Mouse (Mus musculus): ENCODE measurements around the gene Maco1. TPM values are rescaled to one million over a fixed set of nuclear protein-coding genes. Genes with fewer than 3 reads are reported as not detected.

Maco1 gene
- polyA plus RNA-seq, 1 experiment, result 47.7 TPM

GRCm38 (mm10) chr4:134813406-134814228 is 39.5 kb downstream of the Maco1 start:
- no peak for TF ChIP-seq CTCF (IDR thresholded peaks at IDR 0.05; ENCODE audit: borderline replicate concordance, insufficient read depth, low read depth, low read length)
- no peak for TF ChIP-seq POLR2A (IDR thresholded peaks at IDR 0.05; ENCODE audit: borderline replicate concordance, insufficient read depth, low read length)
- DNase-seq, result peak in 1 of 2 experiments; percentile 18
- Histone ChIP-seq H3K4me1 (ENCODE audit: control insufficient read depth, insufficient read depth, low read length) (peaks cover 6% of the 10 kb centered on the region; the same call in 1 of the 2 replicates), H3K27me3 (ENCODE audit: control insufficient read depth, insufficient read depth, low read length) (no peaks in the 10 kb centered on the region), H3K4me3 (replicated peaks; ENCODE audit: insufficient read depth, low read depth, low read length) (no peak overlapping the region), H3K27ac (ENCODE audit: insufficient read depth, low read length) (no peak overlapping the region)
- WGBS, result 62% methylated on average over 17 of the region's 17 CpGs

- Histone ChIP-seq H3K27me3 (ENCODE audit: control insufficient read depth, insufficient read depth, low read length) (no peaks in the 10 kb centered on the region), H3K4me3 (replicated peaks; ENCODE audit: insufficient read depth, low read depth, low read length) (no peak overlapping the region), H3K4me1 (ENCODE audit: control insufficient read depth, insufficient read depth, low read length) (peaks cover 13% of the 10 kb centered on the region), H3K27ac (ENCODE audit: insufficient read depth, low read length) (no peak overlapping the region)
- 6% methylated on average over 5 of the region's 5 CpGs for WGBS
- DNase-seq, result peak; percentile 75 to 78
- TF ChIP-seq POLR2A (IDR thresholded peaks at IDR 0.05; ENCODE audit: borderline replicate concordance, insufficient read depth, low read length), result no peak
- no peak for TF ChIP-seq CTCF (IDR thresholded peaks at IDR 0.05; ENCODE audit: borderline replicate concordance, insufficient read depth, low read depth, low read length)
Measured at GRCm38 (mm10) chr4:134804765-134805164, 48.4 kb downstream of the Maco1 start.

- Histone ChIP-seq H3K27me3 (ENCODE audit: control insufficient read depth, insufficient read depth, low read length) (no peaks in the 10 kb centered on the region), H3K4me3 (replicated peaks; ENCODE audit: insufficient read depth, low read depth, low read length) (no peak overlapping the region), H3K4me1 (ENCODE audit: control insufficient read depth, insufficient read depth, low read length) (peaks cover 24% of the 10 kb centered on the region), H3K27ac (ENCODE audit: insufficient read depth, low read length) (no peak overlapping the region)
- DNase-seq, result no peak
- TF ChIP-seq CTCF (IDR thresholded peaks at IDR 0.05; ENCODE audit: borderline replicate concordance, insufficient read depth, low read depth, low read length) (no peak), POLR2A (IDR thresholded peaks at IDR 0.05; ENCODE audit: borderline replicate concordance, insufficient read depth, low read length) (no peak)
- 94% methylated on average over 3 of the region's 3 CpGs for WGBS
Measured at GRCm38 (mm10) chr4:134802765-134803164, 50.4 kb downstream of the Maco1 start.

DNA sequence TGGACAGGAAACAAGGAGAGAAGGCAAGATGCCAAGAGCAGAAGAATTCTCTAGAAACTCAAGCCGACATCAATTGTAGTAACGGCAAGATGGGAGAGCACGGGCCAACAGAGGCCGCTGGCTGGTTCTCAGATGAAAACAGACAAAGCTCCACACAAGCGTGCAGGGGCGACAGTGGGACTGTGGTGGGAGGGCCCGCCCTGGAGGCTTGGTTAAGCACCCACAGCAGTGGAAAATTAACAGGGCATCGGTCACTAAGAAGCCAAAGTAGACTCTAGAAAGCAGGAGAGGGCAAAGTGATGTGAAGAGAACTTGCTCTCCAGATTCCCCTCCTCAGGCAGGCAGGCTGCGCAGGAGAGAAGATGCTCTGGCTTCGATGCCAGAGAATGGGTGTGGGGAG is 51.0 kb downstream of the Maco1 start:
- Histone ChIP-seq H3K4me1 (ENCODE audit: control insufficient read depth, insufficient read depth, low read length) (peaks cover 30% of the 10 kb centered on the region), H3K27me3 (ENCODE audit: control insufficient read depth, insufficient read depth, low read length) (no peaks in the 10 kb centered on the region), H3K4me3 (replicated peaks; ENCODE audit: insufficient read depth, low read depth, low read length) (no peak overlapping the region), H3K27ac (ENCODE audit: insufficient read depth, low read length) (no peak overlapping the region)
- no peak for DNase-seq
- 43% methylated on average over 10 of the region's 10 CpGs for WGBS
- TF ChIP-seq CTCF (IDR thresholded peaks at IDR 0.05; ENCODE audit: borderline replicate concordance, insufficient read depth, low read depth, low read length) (no peak), POLR2A (IDR thresholded peaks at IDR 0.05; ENCODE audit: borderline replicate concordance, insufficient read depth, low read length) (no peak)

DNA sequence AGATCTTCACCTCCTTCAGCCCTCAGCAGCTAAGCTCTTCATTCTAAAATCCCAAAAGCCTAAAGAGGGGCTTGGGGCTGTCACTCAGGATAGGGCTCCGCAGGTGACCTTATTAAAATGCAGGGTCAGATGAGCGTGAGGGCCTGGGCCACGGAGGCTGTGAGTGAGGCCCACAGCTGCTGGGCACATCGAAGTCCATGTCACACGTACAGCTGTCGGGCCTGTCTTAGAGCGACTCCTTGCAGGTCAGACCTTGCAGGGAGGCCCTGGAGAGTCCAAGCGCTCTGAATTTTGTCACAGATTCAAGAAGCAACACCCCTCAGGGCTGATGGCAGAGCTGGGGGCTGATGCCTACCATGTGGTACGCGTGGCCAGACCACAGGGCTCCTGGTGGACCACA is 52.5 kb downstream of the Maco1 start:
- DNase-seq, result no peak
- Histone ChIP-seq H3K4me1 (ENCODE audit: control insufficient read depth, insufficient read depth, low read length) (peaks cover 44% of the 10 kb centered on the region), H3K27ac (ENCODE audit: insufficient read depth, low read length) (no peak overlapping the region), H3K27me3 (ENCODE audit: control insufficient read depth, insufficient read depth, low read length) (no peaks in the 10 kb centered on the region), H3K4me3 (replicated peaks; ENCODE audit: insufficient read depth, low read depth, low read length) (no peak overlapping the region)
- TF ChIP-seq CTCF (IDR thresholded peaks at IDR 0.05; ENCODE audit: borderline replicate concordance, insufficient read depth, low read depth, low read length) (no peak), POLR2A (IDR thresholded peaks at IDR 0.05; ENCODE audit: borderline replicate concordance, insufficient read depth, low read length) (no peak)
- 59% methylated on average over 10 of the region's 10 CpGs for WGBS

DNA sequence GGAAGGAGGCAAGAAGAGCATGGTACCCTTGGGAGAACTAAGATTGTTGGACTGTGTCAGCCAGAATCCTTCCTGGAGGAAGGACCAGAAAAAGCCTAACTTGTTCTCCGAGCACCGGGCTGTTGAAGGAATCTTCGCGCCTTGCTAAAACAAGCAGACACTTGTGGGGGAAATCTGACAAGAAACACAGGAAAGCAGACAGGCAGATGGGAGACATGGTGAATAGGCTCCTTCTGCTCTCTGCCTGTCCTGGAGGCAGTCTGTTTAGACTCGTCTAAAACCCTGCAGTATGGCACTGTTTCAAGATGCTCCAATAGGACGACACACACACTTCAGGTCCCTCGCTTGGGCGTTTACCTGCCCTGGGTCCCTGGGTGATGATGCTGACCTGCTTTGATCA is 53.0 kb downstream of the Maco1 start:
- TF ChIP-seq CTCF (IDR thresholded peaks at IDR 0.05; ENCODE audit: borderline replicate concordance, insufficient read depth, low read depth, low read length), result no peak
- TF ChIP-seq POLR2A (IDR thresholded peaks at IDR 0.05; ENCODE audit: borderline replicate concordance, insufficient read depth, low read length), result no peak

DNA sequence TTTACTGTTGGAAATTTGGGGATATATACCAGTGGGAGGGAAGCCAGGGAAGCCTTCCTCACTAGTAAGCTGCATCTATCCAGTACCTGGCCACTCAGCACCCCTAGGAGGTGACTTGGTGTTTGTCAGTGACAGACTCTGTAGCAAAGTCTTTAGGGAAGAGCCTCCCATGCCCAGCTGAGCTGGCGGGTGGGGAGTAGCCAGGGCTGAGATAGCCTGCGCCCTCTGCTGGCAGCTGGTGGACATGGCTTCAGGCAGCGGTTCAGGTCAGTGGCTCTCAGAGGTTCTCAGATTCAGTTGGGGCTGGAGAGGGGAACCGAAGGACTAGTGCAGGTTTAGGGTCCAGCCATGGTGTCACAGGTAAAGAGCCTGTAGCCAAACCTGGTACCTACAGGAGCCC is 53.9 kb downstream of the Maco1 start:
- TF ChIP-seq POLR2A (IDR thresholded peaks at IDR 0.05; ENCODE audit: borderline replicate concordance, insufficient read depth, low read length) (no peak), CTCF (IDR thresholded peaks at IDR 0.05; ENCODE audit: borderline replicate concordance, insufficient read depth, low read depth, low read length) (peak; percentile 91)
- DNase-seq, result peak; percentile 66 to 77

More for the DNA sequence above, 53.0 kb downstream of the Maco1 start:
- WGBS, result 67% methylated on average over 8 of the region's 8 CpGs
- DNase-seq, result no peak
- Histone ChIP-seq H3K27me3 (ENCODE audit: control insufficient read depth, insufficient read depth, low read length) (no peaks in the 10 kb centered on the region), H3K4me3 (replicated peaks; ENCODE audit: insufficient read depth, low read depth, low read length) (no peak overlapping the region), H3K27ac (ENCODE audit: insufficient read depth, low read length) (no peak overlapping the region), H3K4me1 (ENCODE audit: control insufficient read depth, insufficient read depth, low read length) (peaks cover 46% of the 10 kb centered on the region)

GRCm38 (mm10) chr4:134798861-134799260 is 54.3 kb downstream of the Maco1 start:
- WGBS, result 55% methylated on average over 3 of the region's 3 CpGs
- no peaks in the 10 kb centered on the region for H3K27me3 ChIP-seq (ENCODE audit: control insufficient read depth, insufficient read depth, low read length)
- H3K27ac ChIP-seq (ENCODE audit: insufficient read depth, low read length), result no peak overlapping the region
- no peak for TF ChIP-seq POLR2A (IDR thresholded peaks at IDR 0.05; ENCODE audit: borderline replicate concordance, insufficient read depth, low read length)
- no peak for TF ChIP-seq CTCF (IDR thresholded peaks at IDR 0.05; ENCODE audit: borderline replicate concordance, insufficient read depth, low read depth, low read length)
- DNase-seq, result no peak
- H3K4me1 ChIP-seq (ENCODE audit: control insufficient read depth, insufficient read depth, low read length), result peaks cover 37% of the 10 kb centered on the region
- H3K4me3 ChIP-seq (replicated peaks; ENCODE audit: insufficient read depth, low read depth, low read length), result no peak overlapping the region

More for the DNA sequence above, 53.9 kb downstream of the Maco1 start:
- H3K27ac ChIP-seq (ENCODE audit: insufficient read depth, low read length), result no peak overlapping the region
- no peaks in the 10 kb centered on the region for H3K27me3 ChIP-seq (ENCODE audit: control insufficient read depth, insufficient read depth, low read length)
- 17% methylated on average over 4 of the region's 4 CpGs for WGBS
- H3K4me3 ChIP-seq (replicated peaks; ENCODE audit: insufficient read depth, low read depth, low read length), result no peak overlapping the region
- peaks cover 38% of the 10 kb centered on the region for H3K4me1 ChIP-seq (ENCODE audit: control insufficient read depth, insufficient read depth, low read length)

Measured in cerebellum, adult 2 months (tissue).